Mouse (Mus musculus) cortical plate, adult 2 months (tissue): ENCODE data around the gene Sfxn1. TPM values are rescaled to one million over a fixed set of nuclear protein-coding genes. Genes with fewer than 3 reads are reported as not detected.

Experiments used
- H3K27ac ChIP-seq: fragments of 200-500 bp; 2 replicates; pipeline ENCODE4 v1.5.1; 2012; ENCODE audit warnings: low read length, control low read depth, inconsistent platforms; ENCODE audit not compliant: insufficient read depth
- H3K4me1 ChIP-seq: fragments of 200-500 bp; 2 replicates; pipeline ENCODE4 v1.6.1; 2011; ENCODE audit warnings: low read length; ENCODE audit not compliant: control insufficient read depth, insufficient read depth
- H3K4me3 ChIP-seq: fragments of 200-500 bp; 2 replicates; pipeline ENCODE4 v1.5.1; 2011; ENCODE audit warnings: mild to moderate bottlenecking, low read length, control low read depth; ENCODE audit not compliant: insufficient read depth
- CTCF ChIP-seq: fragments of 200-500 bp; IDR thresholded peaks from 2 replicates; pipeline ENCODE4 v1.5.1; 2011; ENCODE audit warnings: mild to moderate bottlenecking, control low read depth, low read length; ENCODE audit not compliant: insufficient read depth; ENCODE audit errors: extremely low read depth
- POLR2A ChIP-seq: fragments of 200-500 bp; IDR thresholded peaks from 2 replicates; pipeline ENCODE4 v1.6.1; 2011; ENCODE audit warnings: mild to moderate bottlenecking, low read length, control low read depth; ENCODE audit not compliant: insufficient read depth; ENCODE audit errors: extremely low read depth
- polyA plus RNA-seq: library from polyadenylated mRNA; depleted of rRNA; stranded (reverse); fragments of >200 nt; gene quantifications from 2 replicates; pipeline ENCODE4 v1.2.3, GENCODE M21; 2012

Gene Sfxn1
- polyA plus RNA-seq, 1 experiment = 42.7 TPM

DNA sequence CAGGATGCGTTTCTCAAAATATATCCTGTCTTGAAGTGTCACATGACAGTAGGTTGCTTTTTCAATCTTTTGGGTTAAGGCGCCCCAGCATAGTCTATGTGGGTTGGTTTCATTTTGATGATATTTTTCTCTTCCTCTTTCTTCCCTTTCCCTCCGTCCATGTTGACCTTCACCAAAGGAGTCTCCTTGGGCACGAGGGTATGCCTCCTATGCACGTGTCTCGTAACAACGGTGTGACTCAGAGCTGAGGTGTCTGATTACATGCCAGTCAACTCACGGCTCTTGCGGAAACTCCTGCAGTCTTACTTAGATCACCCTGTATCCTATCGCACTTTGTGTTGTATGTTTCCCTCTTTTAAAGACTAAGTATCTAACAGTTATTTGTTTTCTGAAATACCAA, 32.2 kb downstream of the Sfxn1 start:
- no peak overlapping the region for H3K27ac ChIP-seq
- H3K4me3 ChIP-seq = no peak overlapping the region
- TF ChIP-seq CTCF (no peak), POLR2A (no peak)
- H3K4me1 ChIP-seq = peaks cover 16% of the 10 kb centered on the region

DNA sequence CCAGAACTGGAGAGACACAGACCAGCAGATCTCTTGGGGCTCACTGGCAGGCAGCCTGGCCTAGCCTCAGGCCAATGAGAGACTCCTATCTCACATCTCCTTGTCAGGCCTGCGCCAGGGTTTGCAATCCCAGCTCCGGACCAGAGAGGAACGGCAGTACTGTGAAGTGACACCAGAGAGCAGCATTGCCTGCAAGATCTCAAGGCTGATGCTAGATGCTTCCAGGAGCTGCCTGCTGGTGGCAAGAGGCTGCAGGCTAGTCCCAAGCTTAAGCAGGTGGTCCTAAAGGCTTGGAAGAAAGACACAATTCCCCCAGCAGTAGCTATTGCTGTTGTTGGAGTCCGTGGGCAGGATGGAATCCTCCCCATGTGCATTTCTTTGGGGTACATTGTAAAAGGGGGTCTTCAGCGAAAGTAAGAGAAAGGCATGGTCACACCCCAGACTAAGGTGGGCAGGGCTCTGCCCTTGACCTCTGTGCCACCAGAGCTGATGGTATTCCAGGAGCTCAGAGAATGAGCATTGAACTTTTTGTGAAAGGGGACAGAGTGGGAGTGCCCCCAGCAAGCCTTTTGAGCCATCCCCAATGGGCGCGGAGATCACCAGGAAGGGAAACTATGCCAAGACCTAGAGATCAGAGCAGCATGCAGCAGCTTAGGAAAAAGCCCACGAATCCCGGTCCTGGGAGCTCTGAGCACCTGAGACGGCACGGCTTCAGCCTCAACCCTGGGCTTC, 42.3 kb downstream of the Sfxn1 start:
- Histone ChIP-seq H3K4me1 (peaks cover 3% of the 10 kb centered on the region), H3K4me3 (no peak overlapping the region), H3K27ac (no peak overlapping the region)
- TF ChIP-seq CTCF (peak; percentile 99), POLR2A (no peak)

DNA sequence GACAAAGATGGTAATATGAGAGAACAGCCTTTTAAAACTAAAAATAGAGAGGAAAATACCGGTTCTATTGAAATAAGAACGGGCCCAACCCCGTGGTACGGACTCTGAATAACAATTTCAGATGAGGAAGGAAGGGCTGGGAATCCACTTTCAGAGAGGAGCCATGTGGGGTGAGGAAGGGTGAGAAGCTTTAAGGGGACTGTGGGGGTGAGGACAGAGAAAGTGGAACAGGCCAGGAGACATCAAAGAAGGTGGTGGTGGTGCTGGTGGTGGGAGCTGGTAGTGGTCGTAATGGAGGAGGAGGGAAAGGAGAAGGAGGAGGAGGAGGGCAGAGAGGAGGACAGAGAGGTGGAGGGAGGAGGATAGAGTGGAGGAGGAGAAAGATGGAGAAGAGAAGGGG, 43.3 kb downstream of the Sfxn1 start:
- Histone ChIP-seq H3K4me3 (no peak overlapping the region), H3K4me1 (peaks cover 3% of the 10 kb centered on the region), H3K27ac (no peak overlapping the region)
- TF ChIP-seq CTCF (no peak), POLR2A (no peak)

DNA sequence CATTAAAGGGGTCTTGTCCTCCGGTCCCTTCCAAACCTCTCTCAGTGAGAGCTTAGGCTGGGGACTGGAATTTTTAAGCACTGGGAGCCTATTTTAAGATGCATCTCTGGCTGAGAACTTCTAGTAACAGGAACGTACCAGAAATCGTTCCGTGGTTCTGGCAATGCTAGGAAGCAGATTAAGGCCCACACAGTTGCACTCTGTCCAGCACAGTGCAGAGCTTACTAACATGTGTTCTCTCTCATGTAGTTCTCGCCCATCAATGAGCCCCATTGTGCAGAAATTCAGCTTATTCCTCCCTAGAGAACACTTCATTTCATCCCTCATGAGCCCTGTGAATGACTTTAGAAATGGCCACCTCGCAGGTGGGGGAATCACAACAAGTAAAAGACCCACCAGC, 44.1 kb downstream of the Sfxn1 start:
- H3K4me3 ChIP-seq = no peak overlapping the region
- TF ChIP-seq POLR2A (no peak), CTCF (no peak)
- H3K4me1 ChIP-seq = peaks cover 3% of the 10 kb centered on the region
- no peak overlapping the region for H3K27ac ChIP-seq

DNA sequence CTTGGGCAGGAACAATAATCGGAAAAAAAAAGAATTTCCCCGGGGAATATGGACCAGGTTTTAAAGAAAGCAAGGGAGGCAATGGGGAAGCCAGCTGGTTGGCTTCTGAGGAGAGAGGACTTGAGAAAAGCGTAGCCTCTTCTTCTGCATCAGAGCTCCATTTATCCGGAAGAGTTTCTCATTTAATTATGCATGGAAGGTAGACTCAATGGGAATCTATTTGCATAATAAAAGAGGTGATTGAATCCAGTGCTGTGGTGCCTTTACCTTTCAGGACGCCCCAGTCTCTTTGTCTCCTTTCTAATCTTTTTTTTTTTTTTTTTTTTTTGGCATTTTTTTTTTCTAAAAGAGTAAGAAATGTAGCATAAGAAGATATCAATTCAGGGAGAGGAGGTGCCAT, 46.7 kb downstream of the Sfxn1 start:
- no peak for TF ChIP-seq CTCF
- no peak for TF ChIP-seq POLR2A
- H3K27ac ChIP-seq = no peak overlapping the region

DNA sequence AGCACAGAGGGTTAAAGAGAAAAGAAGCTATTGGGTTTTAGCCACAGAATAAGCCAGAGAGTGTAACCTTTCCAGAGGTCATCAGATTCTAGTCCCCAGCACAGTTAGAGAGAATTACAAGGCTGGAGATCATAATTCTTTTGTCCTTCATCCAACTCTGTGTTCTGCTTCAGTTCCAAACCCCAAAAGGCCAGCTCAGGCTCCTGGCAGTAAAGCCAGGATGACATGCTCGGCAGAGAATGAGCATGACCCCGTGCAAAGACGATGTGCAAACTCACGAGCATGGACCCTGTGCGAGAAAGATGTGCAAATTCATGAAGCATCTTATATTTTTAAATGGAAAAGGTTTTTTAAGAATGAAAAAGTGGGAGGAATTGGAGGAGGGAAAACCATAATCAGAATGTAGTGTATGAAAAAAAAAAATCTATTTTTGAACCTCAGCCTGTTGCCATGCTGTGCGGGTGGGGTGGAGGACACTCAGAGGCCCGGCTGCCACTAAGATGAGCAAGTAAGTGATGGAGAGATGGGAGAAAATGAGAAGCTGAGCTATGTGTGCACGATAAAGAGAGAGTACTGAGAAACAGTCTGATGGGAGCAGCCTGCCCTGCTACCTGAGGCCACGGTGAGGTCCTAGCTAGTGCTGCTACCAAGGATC, 66.2 kb downstream of the Sfxn1 start:
- H3K4me1 ChIP-seq = peaks cover 8% of the 10 kb centered on the region
- H3K4me3 ChIP-seq = no peak overlapping the region
- H3K27ac ChIP-seq = no peak overlapping the region
- TF ChIP-seq POLR2A = no peak
- no peak for TF ChIP-seq CTCF

More for the DNA sequence above, 46.7 kb downstream of the Sfxn1 start:
- Histone ChIP-seq H3K4me1 (peaks cover 3% of the 10 kb centered on the region), H3K4me3 (no peak overlapping the region)

DNA sequence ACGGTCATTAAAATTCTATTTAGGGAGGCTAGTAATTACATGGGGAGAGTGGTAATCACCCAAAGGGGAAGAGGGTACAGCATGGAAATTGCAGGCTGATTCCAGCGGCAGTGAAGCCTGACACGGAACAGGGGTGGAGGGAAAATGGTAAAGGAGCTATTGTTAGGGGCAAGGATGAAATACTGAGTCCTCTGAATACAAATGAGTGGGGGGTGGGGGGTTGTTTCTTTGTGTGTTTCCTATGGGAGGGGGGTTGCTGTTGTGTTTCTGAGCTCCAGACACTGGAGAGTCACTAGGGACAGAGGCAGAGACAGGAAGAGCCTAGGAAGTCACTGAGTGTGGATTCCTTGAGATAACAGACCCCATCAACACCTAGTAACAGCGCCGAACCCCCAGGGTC, 72.1 kb downstream of the Sfxn1 start:
- Histone ChIP-seq H3K27ac (no peak overlapping the region), H3K4me3 (no peak overlapping the region), H3K4me1 (peaks cover 5% of the 10 kb centered on the region)
- TF ChIP-seq POLR2A (no peak), CTCF (no peak)

DNA sequence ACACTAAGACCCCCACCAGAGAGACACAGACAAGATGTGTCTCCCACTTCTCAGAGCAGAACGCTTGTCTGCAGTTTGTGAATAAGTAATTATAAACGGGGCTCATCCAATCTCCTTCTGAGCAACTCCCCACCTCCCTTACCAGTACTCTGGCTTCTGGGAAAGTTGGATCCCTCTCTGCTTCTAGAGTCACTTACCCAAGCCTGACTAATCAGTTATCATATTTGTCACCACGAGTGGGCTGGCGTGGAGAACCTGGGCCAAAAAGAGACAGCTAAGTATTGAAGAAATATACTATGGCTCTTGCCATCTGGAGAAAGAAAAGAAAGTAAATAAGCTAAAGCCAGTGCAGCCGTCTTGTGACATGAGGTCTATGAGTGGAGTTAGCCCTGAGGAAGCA, 73.0 kb downstream of the Sfxn1 start:
- TF ChIP-seq CTCF = no peak
- no peak for TF ChIP-seq POLR2A
- Histone ChIP-seq H3K4me3 (no peak overlapping the region), H3K27ac (no peak overlapping the region), H3K4me1 (peaks cover 8% of the 10 kb centered on the region)

DNA sequence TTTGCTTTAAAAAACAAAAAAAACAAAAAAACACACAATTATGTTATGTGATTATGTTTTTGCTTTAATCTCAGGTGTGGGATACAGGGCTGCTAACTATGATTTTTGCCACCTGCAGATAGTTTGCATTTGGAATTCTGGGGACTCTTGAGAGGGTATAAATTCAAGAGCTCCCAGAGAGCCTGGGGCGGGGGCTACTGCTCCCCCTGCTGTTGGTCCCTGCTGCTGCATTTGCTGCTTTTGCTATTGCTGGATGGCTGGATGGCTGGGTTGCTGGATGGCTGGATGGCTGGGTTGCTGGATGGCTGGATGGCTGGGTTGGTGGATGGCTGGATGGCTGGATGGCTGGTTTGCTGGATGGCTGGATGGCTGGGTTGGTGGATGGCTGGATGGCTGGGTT, 75.7 kb downstream of the Sfxn1 start:
- TF ChIP-seq POLR2A (no peak), CTCF (0 out of 2 replicates have a peak, but pooled peaks have one; percentile 10)
- Histone ChIP-seq H3K27ac (no peak overlapping the region), H3K4me3 (no peak overlapping the region), H3K4me1 (peaks cover 3% of the 10 kb centered on the region)

DNA sequence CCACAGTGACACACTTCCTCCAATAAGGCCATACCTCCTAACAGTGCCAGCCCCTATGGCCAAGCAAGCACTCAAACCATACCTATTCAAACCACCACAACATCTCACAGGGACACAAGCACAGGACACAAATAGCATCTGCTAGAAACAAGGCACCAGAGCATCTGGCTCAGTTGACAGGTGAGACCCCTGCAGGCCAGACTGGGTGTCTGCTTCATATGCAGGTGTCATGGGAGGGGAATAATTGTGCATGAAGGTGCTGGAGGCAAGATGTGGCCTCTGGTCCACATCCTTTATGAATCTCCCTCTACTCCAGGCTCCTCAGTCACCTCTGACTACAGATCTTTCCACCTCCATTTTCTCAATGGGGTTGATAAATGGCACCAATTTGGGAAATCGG, 80.8 kb downstream of the Sfxn1 start:
- TF ChIP-seq CTCF (no peak), POLR2A (no peak)
- H3K27ac ChIP-seq = no peak overlapping the region
- no peak overlapping the region for H3K4me3 ChIP-seq
- H3K4me1 ChIP-seq = peaks cover 6% of the 10 kb centered on the region

DNA sequence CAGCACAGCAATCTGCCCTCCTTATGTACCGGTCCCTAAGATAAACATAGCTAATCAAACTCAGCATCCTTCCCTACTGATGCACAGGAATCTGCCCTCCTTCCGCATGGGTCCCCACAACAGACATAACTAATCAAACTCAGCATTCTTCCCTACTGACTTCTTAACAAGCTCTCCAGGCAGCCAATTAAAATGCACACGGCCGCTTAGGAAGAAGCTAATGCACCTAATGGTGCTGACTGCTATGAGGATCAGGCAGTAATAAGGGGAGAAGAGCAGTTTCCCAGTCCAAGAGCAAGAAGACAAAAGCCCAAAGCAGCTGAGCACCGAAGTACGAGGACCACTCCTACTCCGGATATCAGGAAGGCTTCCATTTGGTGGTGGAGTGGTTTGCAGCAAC, 81.2 kb downstream of the Sfxn1 start:
- no peak overlapping the region for H3K27ac ChIP-seq
- H3K4me1 ChIP-seq = peaks cover 6% of the 10 kb centered on the region
- no peak overlapping the region for H3K4me3 ChIP-seq
- TF ChIP-seq POLR2A (no peak), CTCF (no peak)
